Mouse (Mus musculus) E14TG2a.4 (cell line): Measurements from ENCODE around the gene Tmem229b.

Source experiments
- H3K27me3 ChIP-seq: 2 replicates; pipeline ENCODE4 v1.6.1; 2014; ENCODE audit warnings: low read length, control low read depth; ENCODE audit not compliant: insufficient read depth
- H3K36me3 ChIP-seq: 2 replicates; pipeline ENCODE4 v1.6.1; 2014; ENCODE audit warnings: low read length, control low read depth; ENCODE audit not compliant: insufficient read depth
- H3K4me1 ChIP-seq: replicated peaks from 2 replicates; pipeline ENCODE4 v1.6.1; 2014; ENCODE audit warnings: low read depth, low read length, control low read depth
- H3K4me3 ChIP-seq: replicated peaks from 2 replicates; pipeline ENCODE4 v1.5.1; 2014; ENCODE audit warnings: mild to moderate bottlenecking, low read length
- H3K9me3 ChIP-seq: 2 replicates; pipeline ENCODE4 v1.6.1; 2014; ENCODE audit warnings: low read length, control low read depth
- CTCF ChIP-seq: conservative IDR thresholded peaks from 2 replicates; pipeline ENCODE4 v1.5.1; 2014; ENCODE audit warnings: low read length
- NANOG ChIP-seq: IDR thresholded peaks from 2 replicates; pipeline ENCODE4 v1.6.1; 2014; ENCODE audit warnings: borderline replicate concordance, low read length, mixed read lengths
- POU5F1 ChIP-seq: IDR thresholded peaks from 2 replicates; pipeline ENCODE4 v1.6.1; 2014; ENCODE audit warnings: low read length, borderline replicate concordance

Tmem229b gene

GRCm38 (mm10) chr12:78996271-78996670, 11.2 kb downstream of the Tmem229b start:
- Histone ChIP-seq H3K4me1 (peaks cover 77% of the 10 kb centered on the region), H3K36me3 (no peaks in the 10 kb centered on the region), H3K9me3 (no peaks in the 10 kb centered on the region), H3K4me3 (no peak overlapping the region), H3K27me3 (no peaks in the 10 kb centered on the region)
- TF ChIP-seq CTCF: no peak
- TF ChIP-seq NANOG: no peak
- no peak for TF ChIP-seq POU5F1

GRCm38 (mm10) chr12:78987581-78988081, 19.8 kb downstream of the Tmem229b start:
- Histone ChIP-seq H3K27me3 (no peaks in the 10 kb centered on the region), H3K36me3 (no peaks in the 10 kb centered on the region), H3K4me1 (peaks cover 26% of the 10 kb centered on the region), H3K9me3 (no peaks in the 10 kb centered on the region), H3K4me3 (peak overlapping the region; percentile 52; the same call in 1 of the 2 replicates)
- TF ChIP-seq POU5F1: no peak
- TF ChIP-seq NANOG: no peak
- TF ChIP-seq CTCF: no peak

GRCm38 (mm10) chr12:78984035-78984432, 23.4 kb downstream of the Tmem229b start:
- Histone ChIP-seq H3K27me3 (no peaks in the 10 kb centered on the region), H3K4me1 (peaks cover 9% of the 10 kb centered on the region; the same call in 1 of the 2 replicates), H3K36me3 (no peaks in the 10 kb centered on the region), H3K4me3 (no peak overlapping the region), H3K9me3 (no peaks in the 10 kb centered on the region)
- TF ChIP-seq CTCF: no peak
- no peak for TF ChIP-seq POU5F1
- no peak for TF ChIP-seq NANOG

GRCm38 (mm10) chr12:78983296-78984034, 24.0 kb downstream of the Tmem229b start:
- Histone ChIP-seq H3K9me3 (no peaks in the 10 kb centered on the region), H3K27me3 (no peaks in the 10 kb centered on the region), H3K4me3 (no peak overlapping the region), H3K36me3 (no peaks in the 10 kb centered on the region), H3K4me1 (peaks cover 9% of the 10 kb centered on the region; the same call in 1 of the 2 replicates)
- TF ChIP-seq NANOG: no peak
- no peak for TF ChIP-seq CTCF
- no peak for TF ChIP-seq POU5F1

GRCm38 (mm10) chr12:78981938-78982825, 25.2 kb downstream of the Tmem229b start:
- Histone ChIP-seq H3K27me3 (no peaks in the 10 kb centered on the region), H3K4me1 (no peaks in the 10 kb centered on the region), H3K36me3 (no peaks in the 10 kb centered on the region), H3K9me3 (no peaks in the 10 kb centered on the region), H3K4me3 (no peak overlapping the region)
- TF ChIP-seq POU5F1 (no peak), NANOG (no peak), CTCF (no peak)

- TF ChIP-seq CTCF (no peak), POU5F1 (no peak), NANOG (no peak)
- Histone ChIP-seq H3K27me3 (no peaks in the 10 kb centered on the region), H3K36me3 (no peaks in the 10 kb centered on the region), H3K9me3 (no peaks in the 10 kb centered on the region), H3K4me1 (no peaks in the 10 kb centered on the region), H3K4me3 (no peak overlapping the region)
Measured at GRCm38 (mm10) chr12:78981131-78981530, 26.3 kb downstream of the Tmem229b start.

GRCm38 (mm10) chr12:78980683-78981091, 26.7 kb downstream of the Tmem229b start:
- Histone ChIP-seq H3K36me3 (no peaks in the 10 kb centered on the region), H3K4me1 (no peaks in the 10 kb centered on the region), H3K27me3 (no peaks in the 10 kb centered on the region), H3K9me3 (no peaks in the 10 kb centered on the region), H3K4me3 (no peak overlapping the region)
- TF ChIP-seq NANOG (no peak), POU5F1 (no peak), CTCF (no peak)

- no peak overlapping the region for H3K4me3 ChIP-seq
- no peak for TF ChIP-seq POU5F1
- TF ChIP-seq CTCF: no peak
- TF ChIP-seq NANOG: no peak
- no peaks in the 10 kb centered on the region for H3K9me3 ChIP-seq
- no peaks in the 10 kb centered on the region for H3K4me1 ChIP-seq
- no peaks in the 10 kb centered on the region for H3K27me3 ChIP-seq
- no peaks in the 10 kb centered on the region for H3K36me3 ChIP-seq
Measured at GRCm38 (mm10) chr12:78977552-78977951, 29.9 kb downstream of the Tmem229b start.
